ENCODE assay signal across 25 mouse cellular contexts in genomic region chr6:6779157-6779556, GRCm38 (mm10).
A peak's percentile ranks its signal among the peaks of the same experiment; 100 is the strongest.
DNase-seq lines count a peak whose midpoint lies in the region; ATAC-seq and TF ChIP-seq lines count a peak whose summit lies in the region.
"Had no signal": no experiment of that assay in that cellular context is flagged by ENCODE, and none has a peak within 500 bp of the region (broad histone marks: within the 10 kb centered on the region; RNA-seq: fewer than 3 reads in every experiment).

No protein-coding gene starts in this region.

- no peaks in the 10 kb centered on the region for H3K36me3 ChIP-seq in heart, adult 2 months (ENCODE audit: control insufficient read depth, insufficient read depth, low read length)
- H3K36me3 ChIP-seq in heart, postnatal 0 days (replicated peaks; ENCODE audit: control insufficient read depth, insufficient read depth, low read length): no peaks in the 10 kb centered on the region
- H3K36me3 ChIP-seq in lung, postnatal 0 days (ENCODE audit: insufficient read depth, low read length): no peaks in the 10 kb centered on the region
- H3K36me3 ChIP-seq: hindbrain, embryonic 10.5 days; limb, embryonic 10.5 days; limb, embryonic 15.5 days; liver, embryonic 13.5 days; midbrain, embryonic 10.5 days had no signal

- no peaks in the 10 kb centered on the region; the same call in 1 of the 2 replicates for H3K4me1 ChIP-seq in heart, adult 2 months (ENCODE audit: control insufficient read depth, insufficient read depth, low read length)
- peaks cover 2% of the 10 kb centered on the region for H3K4me1 ChIP-seq in heart, postnatal 0 days (ENCODE audit: control insufficient read depth, insufficient read depth)
- H3K4me1 ChIP-seq in lung, postnatal 0 days (ENCODE audit: insufficient read depth, low read depth, low read length): no peaks in the 10 kb centered on the region
- no peaks in the 10 kb centered on the region for H3K4me1 ChIP-seq in lung, adult 2 months (ENCODE audit: control insufficient read depth, insufficient read depth, low read length)
- H3K4me1 ChIP-seq: hindbrain, embryonic 10.5 days; limb, embryonic 10.5 days; limb, embryonic 15.5 days; liver, embryonic 13.5 days; midbrain, embryonic 10.5 days had no signal

- no peak for TF ChIP-seq POLR2A in heart, adult 2 months (IDR thresholded peaks at IDR 0.05; ENCODE audit: insufficient read depth, low read depth, low read length)
- TF ChIP-seq POLR2A in lung, adult 2 months (IDR thresholded peaks at IDR 0.05; ENCODE audit: borderline replicate concordance, extremely low read depth, low read depth, low read length): no peak

- TF ChIP-seq EP300 in heart, adult 2 months (IDR thresholded peaks at IDR 0.05; ENCODE audit: insufficient read depth, low read depth, low read length): no peak
- no peak for TF ChIP-seq EP300 in heart, postnatal 0 days (IDR thresholded peaks at IDR 0.05; ENCODE audit: low read depth)
- TF ChIP-seq EP300 in lung, postnatal 0 days (IDR thresholded peaks at IDR 0.05): no peak

- H3K9me3 ChIP-seq in heart, postnatal 0 days (replicated peaks; ENCODE audit: control insufficient read depth, low read length): no peaks in the 10 kb centered on the region
- H3K9me3 ChIP-seq in lung, postnatal 0 days (ENCODE audit: low read length): no peaks in the 10 kb centered on the region
- H3K9me3 ChIP-seq: forebrain, embryonic 13.5 days; hindbrain, embryonic 10.5 days; limb, embryonic 10.5 days; limb, embryonic 15.5 days; liver, embryonic 13.5 days; midbrain, embryonic 10.5 days had no signal

- no peak overlapping the region for H3K4me3 ChIP-seq in heart, adult 2 months
- no peak overlapping the region for H3K4me3 ChIP-seq in heart, postnatal 0 days (ENCODE audit: low read depth, low read length)
- no peak overlapping the region for H3K4me3 ChIP-seq in lung, postnatal 0 days (ENCODE audit: low read depth, low read length)
- no peak overlapping the region for H3K4me3 ChIP-seq in lung, adult 2 months (replicated peaks; ENCODE audit: extremely low read depth, low read depth, low read length)
- H3K4me3 ChIP-seq: forebrain, embryonic 13.5 days; hindbrain, embryonic 10.5 days; limb, embryonic 10.5 days; limb, embryonic 15.5 days; liver, embryonic 13.5 days; midbrain, embryonic 10.5 days had no signal

- DNase-seq in heart, adult 8-10 months (ENCODE audit: low spot score): peak; percentile 13
- DNase-seq in heart, adult 2 months: no peak
- peak; percentile 26 for DNase-seq in heart, postnatal 0 days (ENCODE audit: low spot score)
- no peak for DNase-seq in heart, adult 18-20 months
- DNase-seq in lung, postnatal 0 days (ENCODE audit: low spot score): no peak
- DNase-seq in lung, adult 2 months: no peak
- peak; percentile 9 for DNase-seq in 3T3-L1 (ENCODE audit: low read depth, low spot score)
- DNase-seq: adrenal gland, postnatal 14 days; cerebellum, adult 11 months; cerebellum, adult 9-10 months; cerebellum, postnatal 36 days; gastrocnemius, postnatal 10 days; kidney, adult 9 months; kidney, postnatal 10 days; layer of hippocampus, postnatal 36 days; liver, embryonic 13.5 days; thymus, postnatal 14 days had no signal

- WGBS in heart, adult 2 months: 6% methylated on average over 1 of the region's 1 CpGs
- 11% methylated on average over 1 of the region's 1 CpGs for WGBS in heart, postnatal 0 days
- 35% methylated on average over 1 of the region's 1 CpGs for WGBS in lung, postnatal 0 days
- WGBS in lung, adult 2 months: 30% methylated on average over 1 of the region's 1 CpGs

- no peaks in the 10 kb centered on the region for H3K79me2 ChIP-seq in heart, adult 2 months (replicated peaks; ENCODE audit: control insufficient read depth, insufficient read depth, low read length)

- TF ChIP-seq CTCF in heart, adult 2 months (IDR thresholded peaks at IDR 0.05): no peak
- no peak for TF ChIP-seq CTCF in heart, postnatal 0 days (IDR thresholded peaks at IDR 0.05; ENCODE audit: low read depth)
- no peak for TF ChIP-seq CTCF in lung, postnatal 0 days (IDR thresholded peaks at IDR 0.05)
- no peak for TF ChIP-seq CTCF in lung, adult 2 months (IDR thresholded peaks at IDR 0.05; ENCODE audit: insufficient read depth, low read length)

- H3K9ac ChIP-seq in heart, adult 2 months (ENCODE audit: low read depth, low read length): no peak overlapping the region
- no peak overlapping the region for H3K9ac ChIP-seq in heart, postnatal 0 days (replicated peaks; ENCODE audit: low read depth, low read length)
- H3K9ac ChIP-seq in lung, postnatal 0 days (replicated peaks; ENCODE audit: low read depth): no peak overlapping the region
- H3K9ac ChIP-seq: forebrain, embryonic 13.5 days; limb, embryonic 15.5 days; liver, embryonic 13.5 days had no signal

- no peaks in the 10 kb centered on the region for H3K27me3 ChIP-seq in heart, adult 2 months (ENCODE audit: control insufficient read depth, insufficient read depth, low read length)
- no peaks in the 10 kb centered on the region for H3K27me3 ChIP-seq in heart, postnatal 0 days (ENCODE audit: control insufficient read depth, insufficient read depth, low read length)
- H3K27me3 ChIP-seq in lung, postnatal 0 days (replicated peaks; ENCODE audit: insufficient read depth, low read length): no peaks in the 10 kb centered on the region
- H3K27me3 ChIP-seq: forebrain, embryonic 13.5 days; limb, embryonic 15.5 days; liver, embryonic 13.5 days had no signal

- no peak overlapping the region for H3K27ac ChIP-seq in heart, adult 2 months
- no peak overlapping the region for H3K27ac ChIP-seq in heart, postnatal 0 days (ENCODE audit: low read depth)
- no peak overlapping the region for H3K27ac ChIP-seq in lung, postnatal 0 days (ENCODE audit: low read length)
- H3K27ac ChIP-seq: forebrain, embryonic 13.5 days; hindbrain, embryonic 10.5 days; limb, embryonic 10.5 days; limb, embryonic 15.5 days; liver, embryonic 13.5 days; midbrain, embryonic 10.5 days had no signal

- no peak overlapping the region for H3K4me2 ChIP-seq in heart, postnatal 0 days (ENCODE audit: low read depth, low read length)
- no peak overlapping the region for H3K4me2 ChIP-seq in lung, postnatal 0 days (replicated peaks; ENCODE audit: low read depth, low read length)
- H3K4me2 ChIP-seq: forebrain, embryonic 13.5 days; limb, embryonic 15.5 days; liver, embryonic 13.5 days had no signal

- intact Hi-C loops in heart, adult 2 months (cut with DNase I): no loop called here

- ATAC-seq in heart, postnatal 0 days (ENCODE audit: insufficient read depth, low read depth): peak; percentile 74
- ATAC-seq in lung, postnatal 0 days: peak; percentile 21; the same call in 1 of the 2 replicates
- ATAC-seq in activated CD4-positive, CD25-positive, alpha-beta regulatory T cell, adult 4 months: no peak
- ATAC-seq: forebrain, embryonic 13.5 days; intestine, postnatal 0 days; Patski had no signal

Comparison
In these comparisons a context has a peak if more than half of its experiments do, and no peak if none do; other contexts are left out.
1. DNase-seq: peak in heart, adult 8-10 months (single experiment), heart, postnatal 0 days (single experiment) and 3T3-L1 (single experiment); none in heart, adult 2 months (0 of 2), heart, adult 18-20 months (0 of 2), lung, postnatal 0 days (single experiment) and lung, adult 2 months (single experiment).